Mouse (Mus musculus): ENCODE measurements around the gene Pcp4l1.

DNA sequence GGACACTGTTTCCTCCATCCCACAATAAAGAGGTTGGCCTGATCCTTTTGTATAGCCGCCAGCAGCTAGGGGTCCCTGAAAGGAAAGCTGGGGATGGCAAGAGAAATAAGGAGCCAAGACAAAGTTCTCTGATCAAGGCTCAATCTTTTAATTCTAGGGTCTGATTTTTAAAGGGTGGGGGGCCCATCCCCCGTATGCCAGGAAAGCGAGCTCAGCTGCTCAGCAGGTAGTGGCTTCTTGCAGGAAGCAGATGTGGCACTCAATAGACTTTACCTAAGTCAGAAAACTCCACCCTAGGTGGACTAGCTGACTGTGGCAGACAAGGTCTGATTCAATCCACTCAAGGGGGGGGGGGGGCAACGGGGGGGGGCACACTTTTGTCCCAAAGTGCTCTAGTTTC is 30.7 kb upstream of the Pcp4l1 start:
- TF ChIP-seq CTCF (IDR thresholded peaks at IDR 0.05; ENCODE audit: insufficient read depth, low read depth, low read length), result no peak
- TF ChIP-seq POLR2A (IDR thresholded peaks at IDR 0.05; ENCODE audit: insufficient read depth, low read depth, low read length), result no peak

Measured in olfactory bulb, adult 2 months (tissue).